Mouse (Mus musculus): ENCODE results near the gene Nfyc.

Nfyc gene

GRCm38 (mm10) chr4:120845098-120845497 is 13.7 kb upstream of the Nfyc start:
- Histone ChIP-seq H3K4me3 (replicated peaks; ENCODE audit: low read length) (no peak overlapping the region), H3K36me3 (ENCODE audit: insufficient read depth, low read length) (no peaks in the 10 kb centered on the region), H3K4me1 (replicated peaks; ENCODE audit: low read depth, low read length) (no peaks in the 10 kb centered on the region), H3K27me3 (ENCODE audit: insufficient read depth, low read length) (peaks cover 34% of the 10 kb centered on the region), H3K9me3 (ENCODE audit: low read length) (no peaks in the 10 kb centered on the region)
- no peak for TF ChIP-seq CTCF (conservative IDR thresholded peaks at IDR 0.05; ENCODE audit: low read length)
- TF ChIP-seq POU5F1 (IDR thresholded peaks at IDR 0.05; ENCODE audit: borderline replicate concordance, low read length): no peak
- no peak for TF ChIP-seq NANOG (IDR thresholded peaks at IDR 0.05; ENCODE audit: borderline replicate concordance, low read length)

- Histone ChIP-seq H3K4me3 (replicated peaks; ENCODE audit: low read length) (no peak overlapping the region), H3K36me3 (ENCODE audit: insufficient read depth, low read length) (no peaks in the 10 kb centered on the region)
- no peak for TF ChIP-seq POU5F1 (IDR thresholded peaks at IDR 0.05; ENCODE audit: borderline replicate concordance, low read length)
- TF ChIP-seq NANOG (IDR thresholded peaks at IDR 0.05; ENCODE audit: borderline replicate concordance, low read length): no peak
- TF ChIP-seq CTCF (conservative IDR thresholded peaks at IDR 0.05; ENCODE audit: low read length): no peak
These were observed 13.2 kb upstream of the Nfyc start for GRCm38 (mm10) chr4:120844423-120845082.

DNA sequence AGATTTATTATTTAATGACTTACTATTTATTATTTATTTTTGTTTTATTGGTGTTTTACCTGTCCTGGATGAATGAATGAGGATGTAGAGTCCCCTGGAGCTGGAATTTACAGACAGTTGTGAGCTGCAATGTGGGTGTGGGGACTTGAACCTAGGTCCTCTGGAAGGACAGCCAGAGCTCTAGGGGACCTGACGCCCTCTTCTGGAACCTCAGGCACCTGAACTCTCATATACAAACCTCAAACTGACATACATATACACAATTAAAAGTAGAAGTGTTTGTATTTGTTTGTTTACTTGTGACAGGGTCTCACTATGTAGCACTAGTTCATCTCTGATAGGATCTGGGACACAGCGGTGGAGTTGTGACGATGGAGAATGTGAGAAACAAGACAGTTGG is 10.0 kb upstream of the Nfyc start:
- TF ChIP-seq NANOG (IDR thresholded peaks at IDR 0.05; ENCODE audit: borderline replicate concordance, low read length): no peak
- TF ChIP-seq POU5F1 (IDR thresholded peaks at IDR 0.05; ENCODE audit: borderline replicate concordance, low read length): no peak
- no peak for TF ChIP-seq CTCF (conservative IDR thresholded peaks at IDR 0.05; ENCODE audit: low read length)
- H3K4me3 ChIP-seq (replicated peaks; ENCODE audit: low read length): no peak overlapping the region
- H3K4me1 ChIP-seq (replicated peaks; ENCODE audit: low read depth, low read length): no peaks in the 10 kb centered on the region
- H3K27me3 ChIP-seq (ENCODE audit: insufficient read depth, low read length): peaks cover 14% of the 10 kb centered on the region
- peaks cover 4% of the 10 kb centered on the region; the same call in 1 of the 2 replicates for H3K9me3 ChIP-seq (ENCODE audit: low read length)
- H3K36me3 ChIP-seq (ENCODE audit: insufficient read depth, low read length): no peaks in the 10 kb centered on the region

More at GRCm38 (mm10) chr4:120844423-120845082, 13.2 kb upstream of the Nfyc start:
- peaks cover 34% of the 10 kb centered on the region for H3K27me3 ChIP-seq (ENCODE audit: insufficient read depth, low read length)
- no peaks in the 10 kb centered on the region for H3K9me3 ChIP-seq (ENCODE audit: low read length)
- H3K4me1 ChIP-seq (replicated peaks; ENCODE audit: low read depth, low read length): no peaks in the 10 kb centered on the region

GRCm38 (mm10) chr4:120830767-120831166 is 605 bp downstream of the Nfyc start:
- Histone ChIP-seq H3K4me3 (replicated peaks; ENCODE audit: low read length) (no peak overlapping the region), H3K9me3 (ENCODE audit: low read length) (no peaks in the 10 kb centered on the region), H3K4me1 (replicated peaks; ENCODE audit: low read depth, low read length) (peaks cover 14% of the 10 kb centered on the region), H3K27me3 (ENCODE audit: insufficient read depth, low read length) (no peaks in the 10 kb centered on the region), H3K36me3 (ENCODE audit: insufficient read depth, low read length) (no peaks in the 10 kb centered on the region)
- TF ChIP-seq NANOG (IDR thresholded peaks at IDR 0.05; ENCODE audit: borderline replicate concordance, low read length) (no peak), POU5F1 (IDR thresholded peaks at IDR 0.05; ENCODE audit: borderline replicate concordance, low read length) (no peak), CTCF (conservative IDR thresholded peaks at IDR 0.05; ENCODE audit: low read length) (no peak)

- H3K4me3 ChIP-seq (replicated peaks; ENCODE audit: low read length): peak overlapping the region; percentile 93
- no peaks in the 10 kb centered on the region for H3K27me3 ChIP-seq (ENCODE audit: insufficient read depth, low read length)
- TF ChIP-seq POU5F1 (IDR thresholded peaks at IDR 0.05; ENCODE audit: borderline replicate concordance, low read length) (no peak), CTCF (conservative IDR thresholded peaks at IDR 0.05; ENCODE audit: low read length) (no peak), NANOG (IDR thresholded peaks at IDR 0.05; ENCODE audit: borderline replicate concordance, low read length) (no peak)
- H3K36me3 ChIP-seq (ENCODE audit: insufficient read depth, low read length): peaks cover 11% of the 10 kb centered on the region; the same call in 1 of the 2 replicates
- no peaks in the 10 kb centered on the region for H3K9me3 ChIP-seq (ENCODE audit: low read length)
- peaks cover 41% of the 10 kb centered on the region for H3K4me1 ChIP-seq (replicated peaks; ENCODE audit: low read depth, low read length)
These were observed 5.0 kb downstream of the Nfyc start for GRCm38 (mm10) chr4:120826418-120826817.

- peaks cover 12% of the 10 kb centered on the region; the same call in 1 of the 2 replicates for H3K36me3 ChIP-seq (ENCODE audit: insufficient read depth, low read length)
- no peaks in the 10 kb centered on the region for H3K9me3 ChIP-seq (ENCODE audit: low read length)
- no peaks in the 10 kb centered on the region for H3K27me3 ChIP-seq (ENCODE audit: insufficient read depth, low read length)
- peak overlapping the region; percentile 93 for H3K4me3 ChIP-seq (replicated peaks; ENCODE audit: low read length)
- TF ChIP-seq POU5F1 (IDR thresholded peaks at IDR 0.05; ENCODE audit: borderline replicate concordance, low read length) (no peak), NANOG (IDR thresholded peaks at IDR 0.05; ENCODE audit: borderline replicate concordance, low read length) (no peak), CTCF (conservative IDR thresholded peaks at IDR 0.05; ENCODE audit: low read length) (no peak)
- H3K4me1 ChIP-seq (replicated peaks; ENCODE audit: low read depth, low read length): peaks cover 47% of the 10 kb centered on the region
These were observed 5.6 kb downstream of the Nfyc start for GRCm38 (mm10) chr4:120825577-120826326.

GRCm38 (mm10) chr4:120825100-120825553 is 6.2 kb downstream of the Nfyc start:
- H3K4me3 ChIP-seq (replicated peaks; ENCODE audit: low read length): peak overlapping the region; percentile 93

DNA sequence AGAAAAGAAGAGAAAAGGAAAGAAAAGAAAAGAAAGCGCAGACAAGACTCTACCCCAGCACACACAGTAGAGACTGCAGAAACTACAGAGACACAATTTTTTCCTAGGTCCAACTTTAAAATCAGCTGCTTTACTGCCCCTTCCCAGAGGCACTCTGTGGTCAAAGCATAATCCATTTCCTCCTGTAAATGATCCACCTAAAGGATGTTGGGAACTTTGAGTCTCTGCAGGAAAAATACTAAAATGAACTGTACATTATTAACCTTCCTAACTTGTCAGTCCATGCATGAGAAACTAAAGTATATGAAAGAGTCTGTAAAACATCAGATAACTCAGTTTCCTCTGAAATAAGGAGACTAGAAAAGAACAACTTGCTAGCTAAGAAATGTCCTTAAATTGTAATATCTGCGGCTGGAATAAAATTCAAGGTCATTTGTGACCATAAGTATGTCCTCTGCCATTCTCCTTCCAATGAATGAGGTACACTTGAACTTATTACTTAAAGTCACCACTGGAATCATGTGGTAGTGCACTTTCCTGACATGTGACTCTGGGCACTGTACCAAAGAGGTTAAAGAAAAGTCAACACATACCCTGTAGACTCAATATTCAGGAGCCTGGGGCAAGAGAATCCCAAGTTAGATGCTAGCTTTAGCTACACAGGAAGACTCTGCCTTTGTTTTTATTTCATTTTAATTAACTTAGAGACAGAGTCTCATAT is 9.0 kb downstream of the Nfyc start:
- Histone ChIP-seq H3K4me3 (replicated peaks; ENCODE audit: low read length) (no peak overlapping the region), H3K36me3 (ENCODE audit: insufficient read depth, low read length) (peaks cover 21% of the 10 kb centered on the region; the same call in 1 of the 2 replicates), H3K4me1 (replicated peaks; ENCODE audit: low read depth, low read length) (peaks cover 75% of the 10 kb centered on the region), H3K27me3 (ENCODE audit: insufficient read depth, low read length) (no peaks in the 10 kb centered on the region), H3K9me3 (ENCODE audit: low read length) (no peaks in the 10 kb centered on the region)
- TF ChIP-seq NANOG (IDR thresholded peaks at IDR 0.05; ENCODE audit: borderline replicate concordance, low read length): no peak
- TF ChIP-seq CTCF (conservative IDR thresholded peaks at IDR 0.05; ENCODE audit: low read length): no peak
- no peak for TF ChIP-seq POU5F1 (IDR thresholded peaks at IDR 0.05; ENCODE audit: borderline replicate concordance, low read length)

More at GRCm38 (mm10) chr4:120825100-120825553, 6.2 kb downstream of the Nfyc start:
- TF ChIP-seq CTCF (conservative IDR thresholded peaks at IDR 0.05; ENCODE audit: low read length) (no peak), POU5F1 (IDR thresholded peaks at IDR 0.05; ENCODE audit: borderline replicate concordance, low read length) (no peak), NANOG (IDR thresholded peaks at IDR 0.05; ENCODE audit: borderline replicate concordance, low read length) (no peak)
- H3K9me3 ChIP-seq (ENCODE audit: low read length): no peaks in the 10 kb centered on the region
- H3K27me3 ChIP-seq (ENCODE audit: insufficient read depth, low read length): no peaks in the 10 kb centered on the region
- H3K36me3 ChIP-seq (ENCODE audit: insufficient read depth, low read length): peaks cover 18% of the 10 kb centered on the region; the same call in 1 of the 2 replicates
- H3K4me1 ChIP-seq (replicated peaks; ENCODE audit: low read depth, low read length): peaks cover 54% of the 10 kb centered on the region

Measured in E14TG2a.4 (cell line).